Mouse (Mus musculus) forebrain, embryonic 11.5 days (tissue): Measurements from ENCODE around the gene Mb. TPM values are rescaled to one million over a fixed set of nuclear protein-coding genes. Genes with fewer than 3 reads are reported as not detected.

ENCODE experiments used
- ATAC-seq: fragments of 200-750 bp; cut with Nextera tagmentation; replicated peaks from 2 replicates; pipeline ENCODE4 v1.8.0; 2017; ENCODE audit warnings: moderate TSS enrichment; ENCODE audit not compliant: low FRiP score
- DNase-seq: peaks from one replicate; pipeline ENCODE4 v3.0.0-alpha.2; 2017; ENCODE audit warnings: low spot score
- H3K27ac ChIP-seq: fragments of 300-500 bp; sonication (generic); 2 replicates; pipeline ENCODE4 v1.5.1; 2014; ENCODE audit warnings: low read depth, low read length
- H3K27me3 ChIP-seq: fragments of 300-500 bp; sonication (generic); 2 replicates; pipeline ENCODE4 v1.6.1; 2014; ENCODE audit warnings: mild to moderate bottlenecking, low read length, mixed read lengths; ENCODE audit not compliant: control insufficient read depth, insufficient read depth
- H3K36me3 ChIP-seq: fragments of 300-500 bp; sonication (generic); 2 replicates; pipeline ENCODE4 v1.6.1; 2014; ENCODE audit warnings: mild to moderate bottlenecking, low read length, moderate library complexity, mixed read lengths; ENCODE audit not compliant: control insufficient read depth, insufficient read depth
- H3K4me1 ChIP-seq: fragments of 300-500 bp; sonication (generic); replicated peaks from 2 replicates; pipeline ENCODE4 v1.6.1; 2014; ENCODE audit warnings: low read length, mixed read lengths; ENCODE audit not compliant: control insufficient read depth, insufficient read depth
- H3K4me2 ChIP-seq: fragments of 300-500 bp; sonication (generic); 2 replicates; pipeline ENCODE4 v1.6.1; 2014; ENCODE audit warnings: low read depth, mild to moderate bottlenecking, low read length, moderate library complexity, mixed read lengths; ENCODE audit not compliant: severe bottlenecking
- H3K4me3 ChIP-seq: fragments of 300-500 bp; sonication (generic); 2 replicates; pipeline ENCODE4 v1.5.1; 2014; ENCODE audit warnings: low read depth, low read length
- H3K9ac ChIP-seq: fragments of 300-500 bp; sonication (generic); 2 replicates; pipeline ENCODE4 v1.6.1; 2014; ENCODE audit warnings: low read length
- H3K9me3 ChIP-seq: fragments of 300-500 bp; sonication (generic); 2 replicates; pipeline ENCODE4 v1.6.1; 2016; ENCODE audit warnings: low read length, mixed read lengths; ENCODE audit not compliant: control insufficient read depth
- WGBS: fragments of 180-500 bp; shearing (Covaris S2); extraction: QIAGEN DNeasy Blood & Tissue Kit; methylation state at CpG from one replicate; pipeline ENCODE4 v1.1.7; 2014; 5-methylcytosine and 5-hydroxymethylcytosine counted together
- polyA plus RNA-seq: library from polyadenylated mRNA; unstranded; fragments of >200 nt; fragmentation: Nextera tagmentation; extraction: Ambion mirVana; gene quantifications from 2 replicates; pipeline ENCODE4 v1.2.1, GENCODE M21; 2014

The Mb gene
- polyA plus RNA-seq, 1 experiment from 2014 or later: not detected

DNA sequence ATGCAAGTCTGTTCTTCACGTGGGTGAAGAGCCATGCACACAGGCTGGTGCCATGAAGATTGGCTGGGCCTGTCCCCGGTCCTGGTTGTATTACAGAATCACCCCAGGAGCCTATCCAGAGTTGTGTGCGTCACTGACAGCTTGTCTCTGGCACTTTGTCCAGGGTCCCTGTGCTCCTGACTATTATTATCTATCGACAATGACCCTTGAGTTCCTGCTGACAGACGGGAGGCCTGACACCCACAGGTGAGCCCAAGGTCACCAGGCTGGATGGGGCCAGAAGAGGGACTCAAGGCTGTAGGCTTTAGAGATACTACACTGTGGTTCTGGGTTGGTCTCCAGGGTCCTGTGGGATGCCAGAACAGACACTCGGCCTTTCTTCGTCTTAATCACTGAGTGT lies 30.9 kb downstream of the Mb start:
- no peaks in the 10 kb centered on the region for H3K4me1 ChIP-seq
- H3K27me3 ChIP-seq: no peaks in the 10 kb centered on the region
- DNase-seq: no peak
- H3K9ac ChIP-seq: no peak overlapping the region
- no peak overlapping the region for H3K4me2 ChIP-seq
- no peaks in the 10 kb centered on the region for H3K9me3 ChIP-seq
- H3K36me3 ChIP-seq: no peaks in the 10 kb centered on the region
- H3K27ac ChIP-seq: no peak overlapping the region
- WGBS: 87% methylated on average over 7 of the region's 7 CpGs
- no peak overlapping the region for H3K4me3 ChIP-seq
- ATAC-seq: no peak

GRCm38 (mm10) chr15:77018740-77019340 lies 31.6 kb downstream of the Mb start:
- WGBS: 69% methylated on average over 6 of the region's 6 CpGs
- no peak for ATAC-seq
- no peaks in the 10 kb centered on the region for H3K9me3 ChIP-seq
- H3K27ac ChIP-seq: no peak overlapping the region
- H3K36me3 ChIP-seq: no peaks in the 10 kb centered on the region
- H3K4me1 ChIP-seq: no peaks in the 10 kb centered on the region
- H3K9ac ChIP-seq: no peak overlapping the region
- no peak overlapping the region for H3K4me2 ChIP-seq
- H3K4me3 ChIP-seq: no peak overlapping the region
- no peak for DNase-seq
- no peaks in the 10 kb centered on the region for H3K27me3 ChIP-seq

DNA sequence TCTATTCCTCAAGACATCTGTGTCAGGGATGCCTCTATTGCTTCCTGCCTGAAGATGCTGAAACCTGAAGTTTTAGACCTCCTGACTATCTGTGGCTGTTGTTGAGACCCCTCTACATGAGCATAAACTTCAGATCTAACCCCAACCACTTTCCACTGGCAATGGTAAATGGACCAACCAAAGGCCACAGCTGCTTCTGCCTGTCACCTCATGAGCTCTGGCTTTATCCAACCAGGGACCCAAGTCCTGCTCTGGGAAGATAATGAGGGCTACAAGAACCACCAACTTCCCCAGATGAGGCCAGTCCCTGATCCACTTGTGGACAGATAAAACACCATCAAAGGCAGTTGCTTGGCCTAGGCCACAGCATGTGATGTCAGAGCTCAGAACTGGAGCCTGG lies 32.6 kb downstream of the Mb start:
- H3K9me3 ChIP-seq: no peaks in the 10 kb centered on the region
- H3K4me2 ChIP-seq: no peak overlapping the region
- DNase-seq: no peak
- H3K9ac ChIP-seq: no peak overlapping the region
- no peaks in the 10 kb centered on the region for H3K4me1 ChIP-seq
- H3K27me3 ChIP-seq: no peaks in the 10 kb centered on the region
- no peak overlapping the region for H3K27ac ChIP-seq
- no peak for ATAC-seq
- no peaks in the 10 kb centered on the region for H3K36me3 ChIP-seq
- H3K4me3 ChIP-seq: no peak overlapping the region

GRCm38 (mm10) chr15:77016509-77016908 lies 34.0 kb downstream of the Mb start:
- Histone ChIP-seq H3K27ac (no peak overlapping the region), H3K9me3 (no peaks in the 10 kb centered on the region), H3K4me3 (no peak overlapping the region), H3K36me3 (no peaks in the 10 kb centered on the region), H3K9ac (no peak overlapping the region), H3K4me1 (no peaks in the 10 kb centered on the region), H3K27me3 (no peaks in the 10 kb centered on the region), H3K4me2 (no peak overlapping the region)
- DNase-seq (no peak), ATAC-seq (no peak)
- 93% methylated on average over 6 of the region's 6 CpGs for WGBS

GRCm38 (mm10) chr15:77014985-77015384 lies 35.5 kb downstream of the Mb start:
- Histone ChIP-seq H3K9ac (no peak overlapping the region), H3K9me3 (no peaks in the 10 kb centered on the region), H3K36me3 (no peaks in the 10 kb centered on the region), H3K4me3 (no peak overlapping the region), H3K4me1 (no peaks in the 10 kb centered on the region), H3K27ac (no peak overlapping the region), H3K27me3 (no peaks in the 10 kb centered on the region), H3K4me2 (no peak overlapping the region)
- ATAC-seq (no peak), DNase-seq (no peak)
- 70% methylated on average over 4 of the region's 4 CpGs for WGBS

- no peaks in the 10 kb centered on the region for H3K9me3 ChIP-seq
- WGBS: 77% methylated on average over 6 of the region's 6 CpGs
- no peaks in the 10 kb centered on the region for H3K36me3 ChIP-seq
- no peak overlapping the region for H3K4me2 ChIP-seq
- H3K4me3 ChIP-seq: no peak overlapping the region
- no peak overlapping the region for H3K27ac ChIP-seq
- no peak overlapping the region for H3K9ac ChIP-seq
- ATAC-seq: no peak
- H3K4me1 ChIP-seq: no peaks in the 10 kb centered on the region
- no peaks in the 10 kb centered on the region for H3K27me3 ChIP-seq
- no peak for DNase-seq
These were observed 36.0 kb downstream of the Mb start for GRCm38 (mm10) chr15:77014431-77014830.

- Histone ChIP-seq H3K4me1 (no peaks in the 10 kb centered on the region), H3K36me3 (no peaks in the 10 kb centered on the region), H3K4me3 (no peak overlapping the region), H3K4me2 (no peak overlapping the region), H3K9me3 (no peaks in the 10 kb centered on the region), H3K27me3 (no peaks in the 10 kb centered on the region), H3K27ac (no peak overlapping the region), H3K9ac (no peak overlapping the region)
- ATAC-seq: no peak
- WGBS: 56% methylated on average over 15 of the region's 15 CpGs
- no peak for DNase-seq
These were observed 36.7 kb downstream of the Mb start for GRCm38 (mm10) chr15:77013753-77014241.

GRCm38 (mm10) chr15:77008851-77009250 lies 41.6 kb downstream of the Mb start:
- DNase-seq: no peak
- no peak overlapping the region for H3K27ac ChIP-seq
- no peak for ATAC-seq
- no peak overlapping the region for H3K4me3 ChIP-seq
- H3K9me3 ChIP-seq: no peaks in the 10 kb centered on the region
- no peaks in the 10 kb centered on the region for H3K4me1 ChIP-seq
- 94% methylated on average over 6 of the region's 6 CpGs for WGBS
- no peaks in the 10 kb centered on the region for H3K36me3 ChIP-seq
- H3K27me3 ChIP-seq: no peaks in the 10 kb centered on the region
- no peak overlapping the region for H3K4me2 ChIP-seq
- H3K9ac ChIP-seq: no peak overlapping the region

DNA sequence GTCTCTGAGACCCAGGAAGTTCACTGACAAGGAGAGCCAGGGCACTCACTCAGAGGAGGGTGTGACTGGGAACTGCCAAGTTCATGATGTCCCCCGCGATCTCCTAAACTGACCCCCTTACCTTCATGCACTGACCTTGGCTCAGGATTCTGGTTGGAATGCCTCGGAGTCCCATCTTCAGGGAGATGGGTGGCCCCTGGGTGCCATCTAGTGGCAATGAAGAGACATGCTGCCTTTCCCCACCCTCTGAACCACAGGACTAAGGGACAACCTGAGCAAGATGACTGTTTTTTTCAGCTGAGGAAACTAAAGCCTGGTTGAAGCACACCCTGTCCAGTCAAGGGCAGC lies 46.6 kb downstream of the Mb start:
- H3K4me1 ChIP-seq: no peaks in the 10 kb centered on the region
- H3K9me3 ChIP-seq: no peaks in the 10 kb centered on the region
- DNase-seq (peak; percentile 63), ATAC-seq (no peak)
- WGBS: 35% methylated on average over 3 of the region's 3 CpGs
- no peak overlapping the region for H3K4me2 ChIP-seq
- no peak overlapping the region for H3K27ac ChIP-seq
- no peak overlapping the region for H3K4me3 ChIP-seq
- no peak overlapping the region for H3K9ac ChIP-seq
- no peaks in the 10 kb centered on the region for H3K36me3 ChIP-seq
- no peaks in the 10 kb centered on the region for H3K27me3 ChIP-seq
